In genomic region chr4:99656605-99657429, GRCm38 (mm10) we compare ENCODE assay signal across 8 mouse cellular contexts. TPM values are rescaled to one million over a fixed set of nuclear protein-coding genes. Genes with fewer than 3 reads are reported as not detected.
A peak's percentile ranks its signal among the peaks of the same experiment; 100 is the strongest.
DNase-seq lines count a peak whose midpoint lies in the region; ATAC-seq and TF ChIP-seq lines count a peak whose summit lies in the region.

No protein-coding gene starts in this region.

- H3K4me2 ChIP-seq in forebrain, embryonic 15.5 days (replicated peaks) = peak overlapping the region; percentile 37
- H3K4me2 ChIP-seq in intestine, postnatal 0 days (replicated peaks; ENCODE audit: low read depth) = peak overlapping the region; percentile 63

- ATAC-seq in forebrain, embryonic 15.5 days (replicated peaks) = peak; percentile 44; the same call in 1 of the 2 replicates
- no peak; the same call in 1 of the 2 replicates for ATAC-seq in intestine, postnatal 0 days

- no peak overlapping the region for H3K9ac ChIP-seq in forebrain, embryonic 15.5 days (replicated peaks)
- H3K9ac ChIP-seq in intestine, postnatal 0 days (ENCODE audit: low read depth, low read length) = 0 out of 2 replicates have a peak overlapping the region, but pooled peaks have one; percentile 1

- H3K9me3 ChIP-seq in forebrain, embryonic 15.5 days = no peaks in the 10 kb centered on the region
- H3K9me3 ChIP-seq in intestine, postnatal 0 days (ENCODE audit: control insufficient read depth) = no peaks in the 10 kb centered on the region

- H3K4me1 ChIP-seq in forebrain, embryonic 15.5 days = peaks cover 28% of the 10 kb centered on the region
- H3K4me1 ChIP-seq in intestine, postnatal 0 days (replicated peaks; ENCODE audit: control insufficient read depth, insufficient read depth, low read length) = no peaks in the 10 kb centered on the region; the same call in 1 of the 2 replicates

- peaks cover 75% of the 10 kb centered on the region for H3K27me3 ChIP-seq in forebrain, embryonic 15.5 days
- H3K27me3 ChIP-seq in intestine, postnatal 0 days (replicated peaks; ENCODE audit: control insufficient read depth, insufficient read depth, low read length) = peaks cover 97% of the 10 kb centered on the region

- no peaks in the 10 kb centered on the region for H3K36me3 ChIP-seq in forebrain, embryonic 15.5 days
- no peaks in the 10 kb centered on the region for H3K36me3 ChIP-seq in intestine, postnatal 0 days (ENCODE audit: control insufficient read depth, insufficient read depth)

- peak overlapping the region; percentile 37 for H3K4me3 ChIP-seq in forebrain, embryonic 15.5 days
- H3K4me3 ChIP-seq in intestine, postnatal 0 days (ENCODE audit: low read depth, low read length) = peak overlapping the region; percentile 45

- TF ChIP-seq CTCF in brain, embryonic 14.5 days (IDR thresholded peaks at IDR 0.05; ENCODE audit: borderline replicate concordance, extremely low read depth, insufficient read depth, insufficient read length) = no peak
- TF ChIP-seq CTCF in intestine, postnatal 0 days (IDR thresholded peaks at IDR 0.05; ENCODE audit: low read depth) = peak; percentile 15; the same call in 1 of the 2 replicates

- no peak overlapping the region for H3K27ac ChIP-seq in forebrain, embryonic 15.5 days (replicated peaks)
- H3K27ac ChIP-seq in intestine, postnatal 0 days (ENCODE audit: low read depth, low read length) = no peak overlapping the region

- WGBS in forebrain, embryonic 15.5 days = 1% methylated on average over 92 of the region's 92 CpGs
- WGBS in intestine, postnatal 0 days = 1% methylated on average over 82 of the region's 92 CpGs

- DNase-seq in layer of hippocampus, postnatal 10 days (ENCODE audit: low spot score in 2 of 2) = peak; percentile 24
- DNase-seq in layer of hippocampus, adult 8-10 months (ENCODE audit: low spot score in 2 of 2) = no peak
- DNase-seq in brain, embryonic 14.5 days (ENCODE audit: low read depth) = peak; percentile 71
- DNase-seq in neural tube, embryonic 10.5 days (ENCODE audit: extremely low spot score, low spot score) = peak; percentile 70
- DNase-seq in ovary, adult 18-20 months (ENCODE audit: low spot score) = no peak
- DNase-seq in layer of hippocampus, adult 9-10 months (ENCODE audit: low spot score) = no peak

- no peak for TF ChIP-seq POLR2A in brain, embryonic 14.5 days (IDR thresholded peaks at IDR 0.05; ENCODE audit: borderline replicate concordance, extremely low read depth, insufficient read depth, insufficient read length, poor library complexity, severe bottlenecking)

RNA-seq across cellular contexts. Expression of gene Foxd3, which starts 0.7 kb away (rescaled TPM):
- total RNA-seq in layer of hippocampus, postnatal 10 days (2021) = not detected
- not detected for total RNA-seq in layer of hippocampus, adult 8-10 months (2022)
- polyA plus RNA-seq in brain, embryonic 14.5 days (2012; rRNA removed) = 1.4 and 3.2 TPM in 2 replicates
- polyA plus RNA-seq in forebrain, embryonic 15.5 days (2015; fragmentation: Nextera tagmentation; extraction: Ambion mirVana) = 0.11 TPM in 1 of 2 replicates, not detected in the other
- polyA plus RNA-seq in intestine, postnatal 0 days (2015; fragmentation: Nextera tagmentation; extraction: Ambion mirVana) = 0.34 and 0.42 TPM in 2 replicates

RNA-seq across cellular contexts. Expression of gene Alg6, which starts 58.6 kb away (rescaled TPM):
- total RNA-seq in layer of hippocampus, postnatal 10 days (2021) = 10 to 100 TPM; 12.9 to 17.1 TPM
- 10 to 100 TPM in 3 of 4 experiments, 1 to 10 TPM in 1; 8.8 to 12.8 (median 12.1) TPM for total RNA-seq in layer of hippocampus, adult 8-10 months (2022)
- 11.8 and 13.1 TPM in 2 replicates for polyA plus RNA-seq in brain, embryonic 14.5 days (2012; rRNA removed)
- 9.8 and 10.5 TPM in 2 replicates for polyA plus RNA-seq in forebrain, embryonic 15.5 days (2015; fragmentation: Nextera tagmentation; extraction: Ambion mirVana)
- 8.0 and 8.1 TPM in 2 replicates for polyA plus RNA-seq in intestine, postnatal 0 days (2015; fragmentation: Nextera tagmentation; extraction: Ambion mirVana)

Comparison
In these comparisons a context has a peak if more than half of its experiments do, and no peak if none do; other contexts are left out.
1. DNase-seq: peak in layer of hippocampus, postnatal 10 days (2 of 2), brain, embryonic 14.5 days (single experiment) and neural tube, embryonic 10.5 days (single experiment); none in layer of hippocampus, adult 8-10 months (0 of 2), ovary, adult 18-20 months (single experiment) and layer of hippocampus, adult 9-10 months (single experiment).